Mouse (Mus musculus) megakaryocyte, embryonic 14.5 days (primary cell): Measurements from ENCODE around the gene Col7a1.

ENCODE experiments used
- FLI1 ChIP-seq: IDR thresholded peaks from 2 replicates; pipeline ENCODE4 v1.6.1; 2012; ENCODE audit warnings: low read length, inconsistent platforms, mixed read lengths
- GATA1 ChIP-seq: IDR thresholded peaks from 3 replicates; pipeline ENCODE4 v1.6.1; 2012; ENCODE audit warnings: mixed read lengths, low read length, inconsistent platforms, borderline replicate concordance

- TF ChIP-seq GATA1: no peak
- no peak for TF ChIP-seq FLI1
These were observed 25.0 kb upstream of the Col7a1 start for GRCm38 (mm10) chr9:108928424-108928823.
